Mouse (Mus musculus) A20 (cell line): ENCODE data around the gene Gm4871.
A peak's percentile ranks its signal among the peaks of the same experiment; 100 is the strongest.
"Not testable (repeated sequence)": the region's sequence is repeated elsewhere in the genome, so short reads cannot be mapped to it uniquely, and the experiment has no call there.

Experiments used
- DNase-seq: peaks from one replicate; pipeline ENCODE4 v3.0.0-alpha.2; 2011; ENCODE audit warnings: low read depth, low spot score

The Gm4871 gene

DNA sequence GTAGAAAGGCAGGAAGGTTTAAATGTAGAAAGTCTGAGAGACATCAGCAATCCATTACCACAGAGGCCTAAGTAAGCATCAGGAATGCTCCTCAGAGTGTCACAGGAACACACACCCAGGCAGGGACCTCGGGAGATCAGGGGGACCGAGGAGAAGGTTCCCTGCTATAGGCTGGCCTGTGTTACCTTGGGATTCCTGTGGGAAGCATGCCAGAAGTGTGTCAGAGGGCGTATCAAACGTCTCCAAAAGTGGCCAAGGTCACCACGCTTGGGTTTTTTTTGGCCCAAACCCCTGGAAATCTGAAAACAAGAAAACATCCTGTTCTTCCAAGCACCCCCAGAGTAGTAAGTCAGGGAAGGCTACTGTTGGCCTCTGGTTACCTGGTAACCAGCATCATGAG lies at the start of gene Gm4871:
Gm4871 (minus strand) TSS at position 364 of the 400 bp plus-strand sequence.
- DNase-seq, result not testable (repeated sequence)

GRCm38 (mm10) chr5:145081866-145082613 lies 49.5 kb upstream of the Gm4871 start:
- no peak for DNase-seq

DNA sequence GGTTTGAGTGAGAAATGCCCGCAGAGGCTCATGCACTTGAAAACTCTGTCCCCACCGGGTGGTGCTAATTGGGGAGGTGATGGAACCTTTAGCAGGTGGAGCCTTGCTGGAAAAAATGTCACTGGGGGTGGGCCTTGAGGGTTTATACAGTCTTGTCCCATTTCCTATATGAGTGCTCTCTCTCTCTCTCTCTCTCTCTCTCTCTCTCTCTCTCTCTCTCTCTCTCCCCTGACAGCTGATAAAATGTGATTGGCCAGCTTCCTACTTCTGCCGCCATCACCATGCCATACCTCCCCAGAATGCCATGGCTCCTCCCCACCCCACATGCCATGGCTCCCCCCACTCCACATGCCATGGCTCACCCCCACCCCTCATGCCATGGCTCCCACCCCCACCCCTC lies 42.5 kb upstream of the Gm4871 start:
- DNase-seq, result no peak

DNA sequence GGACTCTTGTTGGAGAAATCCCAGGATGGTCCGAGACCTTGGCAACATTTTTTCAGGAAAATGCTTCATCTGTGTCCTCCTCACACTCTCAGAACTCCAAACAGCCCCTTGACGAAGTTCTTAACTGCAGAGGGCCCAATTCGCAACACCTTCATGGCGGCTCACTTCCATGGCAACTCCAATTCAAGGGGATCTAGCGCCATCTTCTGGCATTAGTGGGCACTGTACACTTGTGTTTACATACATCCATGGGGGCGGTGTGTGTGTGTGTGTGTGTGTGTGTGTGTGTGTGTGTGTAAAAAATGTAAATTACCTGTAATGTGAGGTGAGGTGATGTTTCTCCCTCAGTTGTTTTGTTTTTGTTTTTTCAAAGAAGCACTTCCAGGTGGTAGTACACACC lies 38.8 kb upstream of the Gm4871 start:
- DNase-seq, result peak; percentile 72

DNA sequence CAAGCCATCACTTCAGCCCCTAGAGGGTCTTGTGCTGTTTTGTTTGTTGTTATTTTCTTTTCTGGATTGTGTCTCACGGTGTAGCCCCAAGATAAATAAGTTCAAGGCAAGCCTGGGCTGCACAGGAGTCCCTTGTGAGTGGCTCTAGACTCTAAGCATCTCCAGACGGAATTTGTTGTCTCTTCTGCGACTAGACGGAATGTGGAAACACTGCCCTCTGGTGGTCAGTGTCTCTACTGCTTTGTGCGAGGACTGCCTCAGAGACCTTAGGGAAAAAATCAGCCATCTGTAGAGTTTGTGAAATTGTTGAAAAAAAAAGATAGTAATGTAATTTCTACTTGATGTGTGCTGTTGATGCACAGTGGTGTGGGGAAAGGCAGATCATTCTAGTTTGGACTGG lies 37.2 kb upstream of the Gm4871 start:
- DNase-seq, result peak; percentile 65

DNA sequence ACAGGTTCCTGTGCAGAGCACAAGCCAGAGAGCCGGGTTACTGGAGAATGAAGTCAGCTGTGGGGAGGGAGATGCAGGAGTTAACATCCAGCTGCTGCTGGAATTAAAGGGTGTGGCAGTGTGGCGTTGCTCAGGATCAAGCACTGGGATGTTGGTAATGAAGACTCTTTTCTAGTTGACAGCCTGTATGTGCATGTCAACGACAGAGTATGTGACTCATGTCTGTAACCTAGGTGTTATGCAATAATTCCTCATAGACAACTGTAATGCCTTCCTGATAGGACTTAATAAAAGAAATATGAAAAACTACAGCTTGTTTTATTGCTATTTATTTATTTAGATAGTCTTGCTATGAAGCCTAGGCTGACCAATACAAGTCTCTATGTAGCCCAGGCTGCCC lies 36.3 kb upstream of the Gm4871 start:
- no peak for DNase-seq

DNA sequence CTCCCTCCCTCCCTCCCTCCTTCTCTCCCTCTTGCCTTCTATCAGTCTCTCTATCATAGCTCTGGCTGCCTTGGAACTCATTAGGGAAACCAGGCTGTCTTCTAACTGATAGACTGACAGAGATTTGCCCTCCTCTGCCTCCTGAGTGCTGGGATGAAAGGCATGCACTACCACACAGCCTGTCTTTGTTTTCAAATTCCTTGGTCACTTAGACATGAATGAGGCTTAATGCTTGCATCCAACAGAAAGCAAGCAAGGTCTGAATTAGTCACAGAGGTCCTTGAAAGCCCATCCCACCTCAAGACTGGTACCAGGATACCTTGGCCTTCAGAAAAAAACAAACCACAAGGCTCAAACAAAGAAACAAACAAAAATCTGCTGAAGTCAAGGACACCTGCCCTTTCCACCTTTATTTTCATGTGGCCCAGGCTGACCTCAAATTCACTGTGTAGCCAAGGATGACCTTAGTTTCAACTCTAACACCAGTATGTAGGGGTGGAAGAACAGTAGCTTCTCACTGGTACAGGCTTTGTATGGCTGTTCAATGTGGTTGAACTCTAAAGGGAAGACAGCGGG lies 32.3 kb upstream of the Gm4871 start:
- DNase-seq, result no peak

- DNase-seq, result no peak
Measured at GRCm38 (mm10) chr5:145059524-145059923, 27.0 kb upstream of the Gm4871 start.

- DNase-seq, result no peak
Measured at GRCm38 (mm10) chr5:145058722-145059121, 26.2 kb upstream of the Gm4871 start.

GRCm38 (mm10) chr5:145057907-145058306 lies 25.4 kb upstream of the Gm4871 start:
- DNase-seq, result no peak

GRCm38 (mm10) chr5:145054187-145054586 lies 21.6 kb upstream of the Gm4871 start:
- not testable (repeated sequence) for DNase-seq

GRCm38 (mm10) chr5:145042690-145043089 lies 10.1 kb upstream of the Gm4871 start, which contains the start of gene 1700018F24Rik:
1700018F24Rik (plus strand) TSS chr5:145042990.
- DNase-seq, result not testable (repeated sequence)

DNA sequence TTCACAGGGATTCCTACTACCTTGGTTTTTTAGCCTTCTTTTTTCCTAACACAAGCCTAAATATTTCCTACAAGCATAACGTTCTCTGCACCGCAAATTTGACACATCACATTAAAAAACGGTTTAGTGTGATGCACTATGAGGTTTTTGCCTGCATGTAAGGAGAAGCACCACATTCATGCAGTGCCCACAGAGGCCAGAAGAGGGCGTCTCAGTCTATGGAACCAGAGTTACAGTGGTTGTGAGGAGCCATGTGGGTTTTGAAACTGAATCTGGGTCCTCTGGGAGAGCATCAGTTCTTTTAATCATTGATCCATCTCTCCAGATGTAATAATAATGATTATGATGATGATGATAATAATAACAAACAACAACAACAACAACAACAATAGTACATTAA lies 9.1 kb upstream of the Gm4871 start:
- peak; percentile 54 for DNase-seq

DNA sequence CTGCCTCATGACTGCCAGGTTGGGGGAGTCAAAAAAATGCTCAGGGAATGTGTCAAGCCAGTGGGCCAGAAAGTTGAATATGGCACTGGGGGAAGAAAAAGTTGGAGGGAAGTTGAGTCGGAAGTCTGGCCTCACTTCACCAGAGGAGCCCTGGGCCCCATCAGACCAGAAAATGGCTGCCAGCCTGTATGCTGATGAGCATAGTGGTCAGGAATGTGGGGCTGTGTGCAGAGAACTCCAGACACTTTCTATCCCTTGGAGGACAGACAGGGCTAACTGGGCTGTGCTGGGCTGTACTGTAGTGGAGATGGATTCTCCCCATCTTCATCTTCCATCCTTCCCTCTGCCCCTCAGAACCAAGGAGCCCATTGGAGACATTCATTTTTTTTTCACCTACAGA lies 2.1 kb downstream of the Gm4871 start:
- not testable (repeated sequence) for DNase-seq

DNA sequence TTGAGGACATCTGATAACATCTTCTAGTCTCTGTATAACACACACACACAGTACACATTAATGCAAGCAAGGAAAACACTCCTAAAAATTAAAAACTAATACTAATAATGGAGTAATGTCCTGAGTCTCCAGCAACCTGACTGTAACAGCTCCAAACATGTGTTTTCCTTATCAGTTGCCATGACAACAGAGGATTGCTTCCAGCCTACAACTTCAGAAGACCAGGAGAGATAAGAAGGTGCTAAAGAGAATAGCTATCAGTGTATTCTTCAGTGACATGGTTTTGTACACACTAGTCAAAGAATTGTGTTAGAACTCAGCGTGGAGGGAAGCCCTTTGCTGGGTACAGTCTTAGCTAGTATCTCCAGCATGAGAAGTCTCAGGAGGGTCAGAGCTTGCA lies 11.8 kb downstream of the Gm4871 start:
- not testable (repeated sequence) for DNase-seq

GRCm38 (mm10) chr5:145020254-145020653 lies 12.3 kb downstream of the Gm4871 start:
- DNase-seq, result not testable (repeated sequence)

DNA sequence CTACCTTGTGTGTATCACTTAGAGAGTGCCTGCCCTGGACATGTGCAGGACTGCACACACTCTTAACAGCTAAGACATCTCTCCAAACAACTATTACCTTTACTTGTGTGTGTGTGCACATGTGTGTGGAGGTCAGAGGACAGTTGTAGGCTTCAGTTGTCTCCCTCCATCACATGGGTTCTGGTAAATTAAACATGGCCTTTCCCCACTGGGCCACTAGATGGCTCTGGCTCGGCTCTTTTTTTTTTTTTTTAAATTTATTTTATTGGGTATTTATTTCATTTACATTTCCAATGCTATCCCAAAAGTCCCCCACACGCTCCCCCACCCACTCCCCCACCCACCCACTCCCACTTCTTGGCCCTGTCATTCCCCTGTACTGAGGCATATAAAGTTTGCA lies 15.8 kb downstream of the Gm4871 start:
- not testable (repeated sequence) for DNase-seq

DNA sequence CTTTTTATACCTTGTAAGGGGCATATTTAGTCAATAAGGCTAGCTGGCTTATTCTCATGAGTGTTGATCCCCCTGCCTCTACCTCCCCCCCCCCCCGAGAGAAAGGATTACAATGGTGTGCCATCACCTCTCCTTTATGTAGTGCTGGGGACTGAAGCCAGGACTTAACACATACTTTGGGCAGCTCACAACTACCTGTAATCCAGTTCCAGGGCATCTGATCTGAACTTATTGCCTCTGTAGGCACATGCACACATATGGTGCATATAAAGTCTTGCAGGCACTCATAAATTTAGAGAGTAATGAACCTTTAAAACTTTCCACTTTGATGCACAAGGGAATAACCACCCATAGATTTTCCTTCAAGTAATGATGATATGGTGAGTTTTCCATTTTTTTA lies 18.3 kb downstream of the Gm4871 start:
- no peak for DNase-seq

DNA sequence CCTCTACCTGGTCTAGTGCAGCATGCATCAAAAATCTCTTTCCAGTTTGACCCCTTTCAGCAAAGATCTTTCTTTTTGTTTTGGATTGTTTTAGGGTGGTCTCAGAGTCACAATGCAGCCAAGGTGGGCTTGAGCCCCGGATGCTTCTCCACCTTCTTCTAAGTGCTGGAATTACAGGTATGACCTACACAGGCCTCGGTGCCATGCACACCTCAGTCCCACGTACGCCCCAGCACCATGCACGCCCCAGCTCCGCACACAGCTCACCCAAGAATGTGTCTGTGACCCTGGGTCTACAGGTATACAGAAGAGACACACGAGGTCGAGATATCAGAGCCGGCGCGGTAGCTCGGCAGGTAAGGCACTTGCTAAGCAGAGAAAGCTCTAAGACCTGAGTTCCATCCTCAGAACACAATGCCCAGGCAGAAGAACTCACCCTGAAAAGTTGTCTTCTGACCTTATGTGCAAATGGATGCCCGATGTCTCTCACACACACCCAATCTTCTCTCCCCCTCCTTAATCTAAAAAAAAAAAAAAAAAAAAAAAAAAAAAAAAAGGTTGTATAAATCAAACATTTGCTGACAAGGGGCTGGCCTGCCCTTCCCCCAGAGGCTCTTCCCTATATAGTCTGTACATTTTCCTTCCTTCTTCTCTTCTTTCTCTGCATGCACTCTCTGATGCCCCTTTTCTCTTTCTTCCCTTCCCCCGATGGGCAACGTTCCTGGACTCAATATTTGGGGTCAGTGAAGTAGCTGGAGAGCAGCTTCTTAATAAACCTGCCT lies 23.5 kb downstream of the Gm4871 start:
- DNase-seq, result no peak

GRCm38 (mm10) chr5:145005596-145005995 lies 27.0 kb downstream of the Gm4871 start:
- DNase-seq, result no peak

- no peak for DNase-seq
Measured at GRCm38 (mm10) chr5:145004495-145004894, 28.1 kb downstream of the Gm4871 start.

DNA sequence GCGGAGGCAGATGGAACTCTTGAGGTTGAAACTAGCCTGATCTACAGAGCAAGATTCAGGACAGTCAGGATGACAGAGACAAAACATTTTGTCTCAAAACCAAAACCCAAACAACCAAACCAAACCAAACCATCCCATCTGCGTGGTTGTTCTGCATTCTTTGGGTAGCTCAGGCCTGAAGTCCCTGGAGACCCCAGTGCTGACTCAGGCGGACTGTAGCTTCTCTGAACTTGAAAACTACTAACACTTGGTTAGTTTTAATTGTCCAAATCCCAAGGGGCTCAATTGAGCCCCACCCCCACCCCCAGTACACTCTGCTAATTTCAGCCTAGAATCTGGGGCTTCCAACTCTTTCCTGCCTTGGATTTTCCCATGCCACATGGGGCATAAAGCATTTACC lies 29.2 kb downstream of the Gm4871 start:
- no peak for DNase-seq
